Mouse (Mus musculus) myocyte (in vitro differentiated cells): ENCODE results near the gene Wdr72.

Experiments
- MAX ChIP-seq: IDR thresholded peaks from one replicate; pipeline ENCODE4 v1.6.1; 2011; ENCODE audit warnings: low read depth, mild to moderate bottlenecking, control low read depth
- POLR2A ChIP-seq: IDR thresholded peaks from one replicate; pipeline ENCODE4 v1.6.1; 2011; ENCODE audit warnings: low read depth, mild to moderate bottlenecking, control low read depth, moderate library complexity; ENCODE audit not compliant: insufficient read length
- POLR2AphosphoS2 ChIP-seq: IDR thresholded peaks from one replicate; pipeline ENCODE4 v1.6.1; 2011; ENCODE audit warnings: low read depth, control low read depth; ENCODE audit not compliant: insufficient read length

DNA sequence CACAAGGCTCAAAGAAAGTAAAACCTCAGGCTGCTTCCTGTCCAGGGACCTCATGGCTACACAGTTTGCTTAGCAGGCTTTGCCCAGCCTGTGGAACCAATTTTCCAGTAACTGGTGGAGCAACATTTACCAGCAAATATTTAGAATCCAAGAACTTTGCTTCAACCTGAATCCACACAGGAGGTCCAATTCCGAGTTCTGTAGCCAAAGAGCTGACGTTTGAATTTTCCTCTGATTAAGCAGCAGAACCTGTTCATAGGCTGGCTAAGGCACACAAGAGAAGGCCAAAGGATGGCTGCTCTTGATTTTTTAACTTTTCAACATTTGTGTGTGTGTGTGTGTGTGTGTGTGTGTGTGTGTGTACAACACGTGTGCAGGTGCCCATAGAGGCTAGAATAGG lies 222.2 kb downstream of the Wdr72 start:
- no peak for TF ChIP-seq POLR2AphosphoS2
- no peak for TF ChIP-seq POLR2A
- no peak for TF ChIP-seq MAX
